Mouse (Mus musculus): ENCODE measurements around the gene Prdm2. TPM values are rescaled to one million over a fixed set of nuclear protein-coding genes. Genes with fewer than 3 reads are reported as not detected.

Prdm2 gene
- polyA plus RNA-seq, 1 experiment from 2014 or later, result 20.2 TPM

DNA sequence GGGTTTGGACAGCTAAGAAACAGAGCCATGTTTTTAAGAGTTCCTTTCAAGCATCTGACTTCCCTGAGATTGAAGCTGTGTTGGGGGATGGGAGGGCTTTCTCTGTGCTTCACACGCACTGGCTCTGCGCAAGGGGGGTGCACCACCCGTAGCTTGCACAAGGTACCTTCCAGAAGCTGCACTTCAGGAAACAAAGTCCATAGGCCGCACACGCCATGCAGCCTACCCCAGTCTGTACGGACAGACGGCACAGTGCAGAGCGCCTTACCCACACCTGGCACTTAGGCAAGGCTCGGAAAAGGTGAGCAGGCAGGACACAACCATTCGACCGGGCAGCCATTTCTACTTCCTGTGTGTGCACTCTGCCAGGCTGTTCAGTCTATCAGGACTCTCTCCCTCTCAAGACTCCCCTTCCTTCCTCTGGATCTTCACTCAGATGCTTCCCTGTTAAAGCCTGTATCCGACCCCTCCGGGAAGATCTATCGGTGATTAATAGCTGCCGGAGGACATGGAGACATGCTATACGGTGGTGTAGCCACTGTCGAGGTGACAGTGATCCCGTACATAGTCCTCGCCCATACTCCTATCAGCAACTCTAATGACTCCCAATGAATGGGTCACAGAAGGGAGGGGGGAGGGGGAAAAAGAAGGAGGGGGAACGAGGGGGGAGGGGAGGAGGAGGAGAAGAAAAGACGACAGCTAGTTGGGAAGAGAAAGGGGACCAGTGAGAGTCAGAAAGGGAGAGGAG, 98.4 kb downstream of the Prdm2 start:
- H3K27me3 ChIP-seq, result no peaks in the 10 kb centered on the region
- ATAC-seq (ENCODE audit: low FRiP score), result peak; percentile 36; the same call in 1 of the 2 replicates
- H3K4me3 ChIP-seq, result no peak overlapping the region
- H3K9ac ChIP-seq, result no peak overlapping the region
- H3K4me2 ChIP-seq (replicated peaks), result no peak overlapping the region
- H3K27ac ChIP-seq, result no peak overlapping the region
- peaks cover 13% of the 10 kb centered on the region for H3K4me1 ChIP-seq
- WGBS, result 73% methylated on average over 21 of the region's 21 CpGs
- H3K9me3 ChIP-seq (replicated peaks), result no peaks in the 10 kb centered on the region
- peaks cover 19% of the 10 kb centered on the region for H3K36me3 ChIP-seq

DNA sequence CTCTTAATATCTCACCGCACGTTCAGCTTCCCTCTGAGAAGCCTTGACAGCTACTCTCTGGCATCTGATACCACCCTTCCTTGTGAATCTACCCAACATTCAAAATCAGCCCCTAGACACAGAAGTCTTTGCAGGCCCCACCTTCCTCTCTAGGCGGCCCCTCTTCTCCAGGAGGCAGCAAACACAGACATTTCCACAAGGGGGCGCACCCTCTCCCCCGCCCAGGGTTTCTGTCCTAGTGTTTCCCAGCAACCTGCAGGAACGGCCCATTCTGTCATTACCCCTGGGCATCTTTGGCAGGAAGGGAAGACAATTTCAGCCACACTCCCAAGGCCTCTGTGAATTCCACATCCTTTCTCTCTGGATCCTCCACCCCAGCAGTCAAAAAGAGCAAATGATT, 99.8 kb downstream of the Prdm2 start:
- no peaks in the 10 kb centered on the region for H3K9me3 ChIP-seq (replicated peaks)
- H3K4me1 ChIP-seq, result peaks cover 26% of the 10 kb centered on the region
- no peak for ATAC-seq (ENCODE audit: low FRiP score)
- no peak overlapping the region for H3K9ac ChIP-seq
- H3K4me3 ChIP-seq, result no peak overlapping the region
- H3K27me3 ChIP-seq, result no peaks in the 10 kb centered on the region
- WGBS, result 35% methylated on average over 6 of the region's 6 CpGs
- peaks cover 30% of the 10 kb centered on the region for H3K36me3 ChIP-seq
- H3K4me2 ChIP-seq (replicated peaks), result no peak overlapping the region
- H3K27ac ChIP-seq, result no peak overlapping the region

DNA sequence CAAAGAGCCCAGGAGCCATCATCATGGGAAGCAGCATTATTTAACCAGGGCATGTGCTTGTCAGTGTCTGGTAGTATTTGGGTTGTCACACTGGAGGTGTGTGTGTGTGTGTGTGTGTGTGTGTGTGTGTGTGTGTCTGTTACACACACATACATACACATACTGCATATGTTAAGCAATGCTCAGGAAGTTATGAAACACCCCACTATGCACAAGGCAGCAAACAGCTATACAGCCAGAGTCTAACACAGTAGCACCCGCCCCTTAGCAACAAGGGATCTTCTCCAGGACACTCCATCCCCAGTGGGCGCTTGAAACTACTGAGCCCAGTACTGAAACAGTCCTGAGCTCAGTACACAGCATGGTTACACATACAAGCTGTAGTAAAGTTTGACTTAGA, 100.4 kb downstream of the Prdm2 start:
- no peak overlapping the region for H3K4me3 ChIP-seq
- no peaks in the 10 kb centered on the region for H3K9me3 ChIP-seq (replicated peaks)
- H3K4me2 ChIP-seq (replicated peaks), result no peak overlapping the region
- WGBS, result 91% methylated on average over 2 of the region's 2 CpGs
- H3K36me3 ChIP-seq, result peaks cover 30% of the 10 kb centered on the region
- H3K4me1 ChIP-seq, result peaks cover 32% of the 10 kb centered on the region
- no peak for ATAC-seq (ENCODE audit: low FRiP score)
- no peak overlapping the region for H3K9ac ChIP-seq
- no peak overlapping the region for H3K27ac ChIP-seq
- no peaks in the 10 kb centered on the region for H3K27me3 ChIP-seq

DNA sequence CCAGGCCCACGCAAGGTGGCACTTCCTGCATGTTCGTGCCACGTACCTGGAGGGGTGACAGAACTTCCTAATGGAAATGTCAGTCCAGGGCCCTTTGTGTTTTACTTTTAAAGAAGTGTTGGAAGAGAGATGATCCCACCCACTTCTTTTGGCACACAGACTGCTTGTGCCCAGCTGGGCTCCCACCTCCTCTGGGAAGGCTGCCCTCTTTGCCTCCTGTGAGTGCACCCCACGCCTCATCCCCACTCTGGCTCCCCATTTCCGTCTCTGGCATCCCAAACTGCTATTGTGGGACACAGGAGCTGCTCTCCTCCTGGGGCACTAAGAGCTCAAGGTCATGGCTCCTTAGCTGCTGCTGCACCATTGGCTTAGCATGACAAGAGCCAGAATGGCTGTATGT, 100.9 kb downstream of the Prdm2 start:
- Histone ChIP-seq H3K4me2 (replicated peaks) (no peak overlapping the region), H3K27ac (no peak overlapping the region), H3K4me3 (no peak overlapping the region), H3K9ac (no peak overlapping the region), H3K36me3 (peaks cover 30% of the 10 kb centered on the region), H3K9me3 (replicated peaks) (no peaks in the 10 kb centered on the region), H3K27me3 (no peaks in the 10 kb centered on the region), H3K4me1 (peaks cover 32% of the 10 kb centered on the region)
- 90% methylated on average over 5 of the region's 5 CpGs for WGBS
- no peak for ATAC-seq (ENCODE audit: low FRiP score)

DNA sequence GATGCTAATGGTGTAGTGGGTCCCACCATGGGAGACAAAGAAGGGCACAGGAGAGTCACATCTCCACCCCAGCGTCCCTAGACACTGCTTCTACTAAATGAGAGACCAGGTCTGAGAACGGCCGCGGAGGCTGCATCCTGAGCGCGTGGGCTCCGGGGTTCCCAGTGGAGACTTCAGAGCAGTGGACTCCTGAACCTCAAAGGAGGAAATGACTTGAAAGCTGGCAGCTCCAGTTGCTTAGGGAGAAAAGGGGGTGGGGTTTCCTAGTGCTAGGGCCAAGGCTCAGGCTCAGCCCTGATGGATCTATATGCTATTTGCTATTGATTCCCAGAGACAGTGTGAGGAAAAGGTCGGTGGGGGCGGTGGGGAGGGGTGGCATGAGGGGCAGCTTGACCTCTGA, 104.2 kb downstream of the Prdm2 start:
- H3K36me3 ChIP-seq, result peaks cover 30% of the 10 kb centered on the region
- H3K4me1 ChIP-seq, result peaks cover 18% of the 10 kb centered on the region
- no peaks in the 10 kb centered on the region for H3K9me3 ChIP-seq (replicated peaks)
- H3K27me3 ChIP-seq, result no peaks in the 10 kb centered on the region
- H3K9ac ChIP-seq, result no peak overlapping the region; the same call in 1 of the 2 replicates
- peak overlapping the region; percentile 36; the same call in 1 of the 2 replicates for H3K27ac ChIP-seq
- no peak overlapping the region for H3K4me3 ChIP-seq
- no peak overlapping the region for H3K4me2 ChIP-seq (replicated peaks)
- 38% methylated on average over 9 of the region's 9 CpGs for WGBS
- ATAC-seq (ENCODE audit: low FRiP score), result no peak

DNA sequence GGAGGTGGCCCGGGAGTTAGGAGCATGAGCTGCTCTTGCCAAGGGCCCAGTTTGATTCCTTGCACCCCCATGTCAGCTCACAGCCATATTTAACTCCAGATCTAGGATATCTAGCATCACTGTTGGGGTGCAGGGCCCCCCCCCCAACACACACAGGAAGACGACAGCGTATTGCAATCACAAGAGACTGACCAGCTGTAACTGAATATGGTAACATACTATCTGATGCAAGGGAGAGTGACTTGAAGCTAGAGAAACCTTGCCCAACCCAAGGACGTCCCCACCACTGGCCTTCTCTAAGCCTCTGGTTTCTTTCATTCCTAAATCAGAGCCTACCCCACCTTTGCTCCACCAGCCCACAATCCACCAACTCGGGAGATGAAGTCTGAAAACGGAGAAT, 105.8 kb downstream of the Prdm2 start:
- H3K27ac ChIP-seq, result no peak overlapping the region
- no peak overlapping the region for H3K4me3 ChIP-seq
- 79% methylated on average over 6 of the region's 6 CpGs for WGBS

DNA sequence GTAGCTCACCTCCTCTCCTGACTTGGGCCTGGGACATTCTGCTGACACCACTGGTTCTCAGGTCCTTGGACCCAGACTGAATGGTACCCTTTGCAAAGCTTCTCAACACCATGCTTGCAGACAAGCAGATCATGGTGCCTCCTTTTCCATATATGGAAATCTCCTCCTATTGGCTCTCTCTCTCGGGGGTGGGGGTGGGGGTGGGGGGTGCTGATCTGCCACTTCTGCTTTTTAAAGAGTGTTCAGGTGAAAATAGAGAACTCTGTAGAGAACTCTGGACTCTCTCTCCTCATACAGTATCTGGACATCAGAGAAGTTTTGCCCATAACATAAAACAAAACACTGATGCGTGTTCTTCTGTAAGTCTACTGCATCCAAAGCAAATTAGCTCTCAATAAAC, 106.2 kb downstream of the Prdm2 start:
- no peaks in the 10 kb centered on the region for H3K27me3 ChIP-seq
- WGBS, result 82% methylated on average over 2 of the region's 2 CpGs
- peaks cover 29% of the 10 kb centered on the region for H3K36me3 ChIP-seq
- no peak for ATAC-seq (ENCODE audit: low FRiP score)
- H3K9me3 ChIP-seq (replicated peaks), result no peaks in the 10 kb centered on the region
- H3K4me3 ChIP-seq, result no peak overlapping the region
- H3K4me1 ChIP-seq, result peaks cover 18% of the 10 kb centered on the region
- H3K27ac ChIP-seq, result no peak overlapping the region
- H3K9ac ChIP-seq, result no peak overlapping the region
- H3K4me2 ChIP-seq (replicated peaks), result no peak overlapping the region

More for the DNA sequence above, 105.8 kb downstream of the Prdm2 start:
- H3K27me3 ChIP-seq, result no peaks in the 10 kb centered on the region
- no peaks in the 10 kb centered on the region for H3K9me3 ChIP-seq (replicated peaks)
- no peak overlapping the region for H3K4me2 ChIP-seq (replicated peaks)
- peaks cover 18% of the 10 kb centered on the region for H3K4me1 ChIP-seq
- peaks cover 30% of the 10 kb centered on the region for H3K36me3 ChIP-seq
- ATAC-seq (ENCODE audit: low FRiP score), result no peak
- no peak overlapping the region for H3K9ac ChIP-seq

DNA sequence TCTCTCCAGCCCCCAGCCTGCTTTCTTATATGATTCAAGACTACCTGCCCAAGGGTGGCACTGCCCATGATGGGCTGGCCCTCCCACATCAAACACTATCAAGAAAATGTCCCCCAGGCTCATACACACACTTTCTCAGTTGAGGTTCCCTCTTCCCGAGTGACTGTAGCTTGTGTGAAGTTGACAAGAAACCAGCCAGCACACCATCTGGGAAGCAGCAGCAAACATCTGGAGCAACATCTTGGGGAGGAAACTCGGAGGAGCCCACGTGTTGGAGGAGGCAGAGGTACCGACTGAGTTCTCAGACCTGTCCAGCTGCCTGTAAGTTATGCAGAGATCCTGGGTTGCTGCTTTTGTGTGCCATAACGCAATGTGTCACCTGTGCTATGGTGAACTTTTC, 108.1 kb downstream of the Prdm2 start:
- no peak overlapping the region for H3K4me3 ChIP-seq
- WGBS, result 83% methylated on average over 5 of the region's 5 CpGs
- peaks cover 12% of the 10 kb centered on the region; the same call in 1 of the 2 replicates for H3K36me3 ChIP-seq
- no peak overlapping the region for H3K9ac ChIP-seq
- H3K27ac ChIP-seq, result no peak overlapping the region
- peaks cover 18% of the 10 kb centered on the region for H3K4me1 ChIP-seq
- H3K4me2 ChIP-seq (replicated peaks), result no peak overlapping the region
- H3K27me3 ChIP-seq, result no peaks in the 10 kb centered on the region
- no peak for ATAC-seq (ENCODE audit: low FRiP score)
- H3K9me3 ChIP-seq (replicated peaks), result no peaks in the 10 kb centered on the region

DNA sequence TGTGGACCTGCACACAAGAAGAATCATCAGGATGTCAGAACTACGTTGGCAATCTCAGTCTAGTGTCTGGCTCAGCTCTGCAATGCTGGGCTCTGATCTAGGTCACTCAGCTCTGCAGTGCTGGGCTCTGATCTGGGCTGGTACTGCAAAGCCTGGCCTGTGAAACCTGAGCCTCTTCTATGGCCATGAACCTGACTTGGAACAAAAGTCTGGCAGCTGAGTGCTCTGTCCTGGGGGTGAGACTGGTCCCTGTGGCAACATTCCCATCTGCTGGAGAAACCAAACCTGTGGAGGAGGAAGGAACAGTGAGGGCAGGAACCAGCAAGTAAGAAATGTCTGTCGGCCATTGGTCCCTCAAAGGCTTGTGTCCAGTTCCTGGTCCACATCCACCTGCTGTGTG, 109.0 kb downstream of the Prdm2 start:
- peak; percentile 12; the same call in 1 of the 2 replicates for ATAC-seq (ENCODE audit: low FRiP score)
- WGBS, result 73% methylated on average over 2 of the region's 2 CpGs
- no peaks in the 10 kb centered on the region for H3K9me3 ChIP-seq (replicated peaks)

DNA sequence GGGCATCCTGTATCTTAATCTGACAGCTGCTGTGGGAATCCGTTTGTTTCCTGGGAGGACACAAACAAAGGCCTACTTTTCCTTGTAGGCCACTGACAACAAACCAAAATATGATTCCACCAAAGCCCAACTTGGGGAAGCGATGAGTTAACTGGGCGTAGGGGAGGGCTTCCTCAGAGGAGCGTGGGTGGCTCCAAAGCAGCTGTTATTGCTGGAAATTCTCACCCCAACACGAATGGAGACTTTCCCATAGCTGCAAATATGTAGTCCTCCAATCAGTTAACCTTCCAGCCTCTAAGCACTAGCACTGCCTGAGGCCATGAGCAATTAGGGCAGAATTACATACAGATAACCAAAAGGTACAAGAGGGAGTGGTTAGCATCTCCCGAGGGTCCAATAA, 112.6 kb downstream of the Prdm2 start:
- Histone ChIP-seq H3K9ac (no peak overlapping the region), H3K36me3 (no peaks in the 10 kb centered on the region), H3K4me1 (no peaks in the 10 kb centered on the region; the same call in 1 of the 2 replicates), H3K9me3 (replicated peaks) (no peaks in the 10 kb centered on the region), H3K27ac (no peak overlapping the region), H3K4me3 (no peak overlapping the region), H3K27me3 (no peaks in the 10 kb centered on the region), H3K4me2 (replicated peaks) (no peak overlapping the region)
- ATAC-seq (ENCODE audit: low FRiP score), result no peak
- 73% methylated on average over 6 of the region's 6 CpGs for WGBS

More for the DNA sequence above, 109.0 kb downstream of the Prdm2 start:
- Histone ChIP-seq H3K9ac (no peak overlapping the region), H3K36me3 (peaks cover 5% of the 10 kb centered on the region; the same call in 1 of the 2 replicates), H3K4me1 (peaks cover 14% of the 10 kb centered on the region), H3K4me3 (no peak overlapping the region), H3K4me2 (replicated peaks) (no peak overlapping the region), H3K27me3 (no peaks in the 10 kb centered on the region), H3K27ac (no peak overlapping the region)

DNA sequence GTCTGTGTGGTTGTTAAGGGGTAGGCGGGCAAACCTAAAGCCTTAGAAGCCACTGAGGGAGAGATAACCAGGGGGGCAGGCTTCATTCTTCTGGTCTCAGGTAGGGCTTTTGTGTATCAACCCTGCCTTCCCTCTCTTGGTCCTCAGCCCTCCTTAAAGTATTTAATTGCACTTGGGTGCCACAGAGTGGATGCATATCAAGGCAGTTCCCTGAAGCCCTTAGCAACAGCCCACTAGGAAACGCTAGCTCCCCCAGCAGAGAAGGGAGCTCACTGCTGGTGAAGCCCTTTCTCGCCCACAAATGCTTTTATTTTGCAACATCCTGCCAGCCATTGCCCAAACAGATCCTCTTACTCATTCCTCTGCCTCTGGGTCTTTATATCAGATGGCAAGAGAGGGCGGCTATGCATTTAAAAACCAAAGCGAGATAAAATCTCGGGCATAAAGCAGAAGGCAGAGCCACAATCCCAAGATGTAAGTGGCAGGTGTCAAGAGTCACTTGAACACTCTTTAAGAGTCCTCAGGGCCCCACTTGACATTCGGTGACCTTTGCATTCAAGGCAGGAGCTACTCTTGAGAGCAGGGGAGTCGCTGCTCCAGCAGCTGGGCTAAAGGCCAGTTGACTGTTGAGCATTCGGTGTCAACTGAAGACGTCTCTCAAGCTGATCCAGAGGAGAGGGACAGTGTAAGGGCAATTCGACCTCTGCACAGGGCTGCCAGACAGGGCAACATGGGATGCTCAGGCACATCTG, 113.3 kb downstream of the Prdm2 start:
- H3K36me3 ChIP-seq, result no peaks in the 10 kb centered on the region
- 58% methylated on average over 11 of the region's 11 CpGs for WGBS
- ATAC-seq (ENCODE audit: low FRiP score), result no peak

DNA sequence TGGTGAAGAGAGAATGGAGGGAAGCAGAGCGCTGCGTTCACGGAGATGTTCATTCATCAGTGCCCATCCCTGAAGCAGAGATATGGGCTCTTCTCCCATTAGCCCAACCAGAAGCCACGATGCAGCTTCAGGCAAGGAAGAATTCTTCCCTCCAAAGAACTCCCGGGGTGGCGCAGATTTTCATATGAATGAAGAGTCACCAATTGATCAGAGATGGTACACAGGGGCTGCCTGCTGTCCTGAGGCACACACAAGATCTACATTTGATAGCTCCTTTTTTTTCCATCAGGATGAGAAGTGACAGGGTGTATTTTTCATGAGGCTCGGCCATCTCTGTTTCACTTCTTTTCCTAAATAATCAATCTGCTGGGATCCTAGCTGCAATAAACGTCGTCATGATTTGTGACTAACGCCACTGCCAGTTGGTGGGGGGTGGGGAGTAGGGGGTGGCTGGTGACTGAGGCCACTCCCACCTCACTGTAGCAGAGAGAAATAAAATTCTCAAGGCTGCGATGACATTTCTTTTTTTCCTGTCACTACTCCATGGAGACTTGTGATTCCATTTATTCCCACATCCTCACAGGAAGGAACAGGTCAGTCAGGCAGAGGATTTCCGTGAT, 120.6 kb downstream of the Prdm2 start:
- 0 out of 2 replicates have a peak overlapping the region, but pooled peaks have one; percentile 19 for H3K27ac ChIP-seq
- 0 out of 2 replicates have a peak overlapping the region, but pooled peaks have one; percentile 5 for H3K4me2 ChIP-seq (replicated peaks)
- no peak for ATAC-seq (ENCODE audit: low FRiP score)
- WGBS, result 36% methylated on average over 12 of the region's 12 CpGs
- H3K9ac ChIP-seq, result no peak overlapping the region
- H3K9me3 ChIP-seq (replicated peaks), result no peaks in the 10 kb centered on the region
- no peak overlapping the region for H3K4me3 ChIP-seq
- H3K36me3 ChIP-seq, result no peaks in the 10 kb centered on the region
- H3K27me3 ChIP-seq, result no peaks in the 10 kb centered on the region
- H3K4me1 ChIP-seq, result 0 out of 2 replicates have a peak, but pooled peaks cover 11% of the 10 kb centered on the region

More for the DNA sequence above, 113.3 kb downstream of the Prdm2 start:
- Histone ChIP-seq H3K27me3 (no peaks in the 10 kb centered on the region), H3K9me3 (replicated peaks) (no peaks in the 10 kb centered on the region), H3K9ac (no peak overlapping the region), H3K4me2 (replicated peaks) (no peak overlapping the region), H3K4me1 (no peaks in the 10 kb centered on the region; the same call in 1 of the 2 replicates), H3K4me3 (no peak overlapping the region), H3K27ac (no peak overlapping the region)
